Mouse (Mus musculus) erythroblast, embryonic 14.5 days (primary cell): ENCODE data around the gene Cacna1c.

Experiments used
- GATA1 ChIP-seq: IDR thresholded peaks from 2 replicates; pipeline ENCODE4 v1.6.1; 2012; ENCODE audit warnings: low read length, inconsistent platforms, mixed read lengths
- TAL1 ChIP-seq: IDR thresholded peaks from 3 replicates; pipeline ENCODE4 v1.6.1; 2012; ENCODE audit warnings: low read length, inconsistent platforms, mixed read lengths

DNA sequence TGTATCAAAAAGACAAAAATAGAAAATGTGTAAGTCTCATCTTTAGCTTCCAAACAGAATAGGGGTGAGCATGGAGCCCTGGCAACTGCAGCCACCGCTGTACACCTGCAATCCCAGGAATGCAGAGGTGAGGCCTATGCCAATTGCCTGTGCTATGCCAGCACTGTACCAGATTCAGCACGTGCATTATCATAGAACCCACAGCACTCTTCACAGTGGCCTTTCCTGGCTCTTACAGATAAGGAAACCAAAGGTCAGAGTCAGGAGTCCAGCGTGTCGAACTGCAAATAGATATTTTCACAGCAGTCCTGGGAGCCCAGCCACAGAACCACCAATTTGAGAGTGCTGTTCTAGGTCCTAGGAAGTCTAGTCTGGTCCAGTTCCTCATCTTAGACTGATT, 227.4 kb downstream of the Cacna1c start:
- TF ChIP-seq TAL1 (no peak), GATA1 (no peak)
